Mouse (Mus musculus): Measurements from ENCODE around the gene Ptpn4.

- no peak for TF ChIP-seq POLR2A (IDR thresholded peaks at IDR 0.05; ENCODE audit: control insufficient read depth in 1 of 2, insufficient read depth in 1 of 2, low read depth in 1 of 2, low read length in 2 of 2, poor library complexity in 1 of 2)
- TF ChIP-seq EP300 (IDR thresholded peaks at IDR 0.05; ENCODE audit: low read depth in 1 of 2, low read length in 2 of 2): no peak
- no peak for TF ChIP-seq ELF1 (IDR thresholded peaks at IDR 0.05; ENCODE audit: low read depth, low read length)
- no peak for TF ChIP-seq SIN3A (IDR thresholded peaks at IDR 0.05; ENCODE audit: low read length)
- TF ChIP-seq MYC (IDR thresholded peaks at IDR 0.05; ENCODE audit: low read depth, low read length): no peak
- no peak for TF ChIP-seq CTCF (IDR thresholded peaks at IDR 0.05 in 2 of 3, conservative IDR thresholded peaks at IDR 0.05 in 1 of 3; ENCODE audit: control insufficient read depth in 1 of 3, insufficient read depth in 1 of 3, low read depth in 2 of 3, low read length in 3 of 3, poor library complexity in 1 of 3, severe bottlenecking in 1 of 3)
- TF ChIP-seq TBP (IDR thresholded peaks at IDR 0.05; ENCODE audit: low read depth, low read length): no peak
- no peak for TF ChIP-seq HCFC1 (IDR thresholded peaks at IDR 0.05; ENCODE audit: low read depth, low read length)
- TF ChIP-seq POLR2AphosphoS2 (IDR thresholded peaks at IDR 0.05; ENCODE audit: low read length): no peak
- no peak for TF ChIP-seq ZNF384 (IDR thresholded peaks at IDR 0.05; ENCODE audit: low read depth, low read length)
- no peak for TF ChIP-seq RCOR1 (IDR thresholded peaks at IDR 0.05; ENCODE audit: low read depth, low read length)
- no peak for TF ChIP-seq MXI1 (IDR thresholded peaks at IDR 0.05; ENCODE audit: low read depth, low read length)
- TF ChIP-seq CHD2 (IDR thresholded peaks at IDR 0.05; ENCODE audit: low read length): no peak
- no peak for TF ChIP-seq TCF12 (IDR thresholded peaks at IDR 0.05; ENCODE audit: low read depth, low read length)
These were observed 197.4 kb downstream of the Ptpn4 start for GRCm38 (mm10) chr1:119640006-119640405.

Measured in MEL (cell line).